Mouse (Mus musculus) hindbrain, embryonic 13.5 days (tissue): Measurements from ENCODE around the gene Gm20388. TPM values are rescaled to one million over a fixed set of nuclear protein-coding genes. Genes with fewer than 3 reads are reported as not detected.
A peak's percentile ranks its signal among the peaks of the same experiment; 100 is the strongest.

Source experiments
- ATAC-seq: fragments of 200-750 bp; cut with Nextera tagmentation; 2 replicates; pipeline ENCODE4 v1.8.0; 2017; ENCODE audit warnings: moderate TSS enrichment; ENCODE audit not compliant: low FRiP score
- H3K27ac ChIP-seq: fragments of 300-500 bp; sonication (generic); 2 replicates; pipeline ENCODE4 v1.5.1; 2015; ENCODE audit warnings: inconsistent platforms, mild to moderate bottlenecking, moderate library complexity
- H3K27me3 ChIP-seq: fragments of 300-500 bp; sonication (generic); 2 replicates; pipeline ENCODE4 v1.6.1; 2015; ENCODE audit warnings: mild to moderate bottlenecking, inconsistent platforms
- H3K36me3 ChIP-seq: fragments of 300-500 bp; sonication (generic); 2 replicates; pipeline ENCODE4 v1.6.1; 2015; ENCODE audit warnings: mild to moderate bottlenecking, inconsistent platforms
- H3K4me1 ChIP-seq: fragments of 300-500 bp; sonication (generic); replicated peaks from 2 replicates; pipeline ENCODE4 v1.6.1; 2015; ENCODE audit warnings: inconsistent platforms
- H3K4me2 ChIP-seq: fragments of 300-500 bp; sonication (generic); 2 replicates; pipeline ENCODE4 v1.6.1; 2015; ENCODE audit warnings: inconsistent platforms, mild to moderate bottlenecking, moderate library complexity
- H3K4me3 ChIP-seq: fragments of 300-500 bp; sonication (generic); 2 replicates; pipeline ENCODE4 v1.5.1; 2015; ENCODE audit warnings: mild to moderate bottlenecking, inconsistent platforms
- H3K9ac ChIP-seq: fragments of 300-500 bp; sonication (generic); 2 replicates; pipeline ENCODE4 v1.6.1; 2015; ENCODE audit warnings: mild to moderate bottlenecking, inconsistent platforms
- H3K9me3 ChIP-seq: fragments of 300-500 bp; sonication (generic); 2 replicates; pipeline ENCODE4 v1.6.1; 2016; ENCODE audit warnings: inconsistent platforms
- WGBS: fragments of 180-500 bp; shearing (Covaris S2); methylation state at CpG from one replicate; pipeline ENCODE4 v1.1.7; 2015; 5-methylcytosine and 5-hydroxymethylcytosine counted together
- polyA plus RNA-seq: library from polyadenylated mRNA; unstranded; fragments of >200 nt; fragmentation: Nextera tagmentation; extraction: Ambion mirVana; gene quantifications from 2 replicates; pipeline ENCODE4 v1.2.1, GENCODE M21; 2015

Gm20388 gene
- polyA plus RNA-seq, 1 experiment from 2014 or later: 1.9 TPM

- WGBS: 91% methylated on average over 9 of the region's 9 CpGs
- H3K4me2 ChIP-seq: no peak overlapping the region
- peaks cover 5% of the 10 kb centered on the region; the same call in 1 of the 2 replicates for H3K36me3 ChIP-seq
- no peaks in the 10 kb centered on the region for H3K4me1 ChIP-seq
- H3K9me3 ChIP-seq: no peaks in the 10 kb centered on the region
- H3K4me3 ChIP-seq: no peak overlapping the region
- H3K27me3 ChIP-seq: no peaks in the 10 kb centered on the region
- no peak overlapping the region for H3K9ac ChIP-seq
- no peak overlapping the region for H3K27ac ChIP-seq
- ATAC-seq: no peak
These were observed 2690.0 kb downstream of the Gm20388 start for GRCm38 (mm10) chr8:122600666-122601065.

DNA sequence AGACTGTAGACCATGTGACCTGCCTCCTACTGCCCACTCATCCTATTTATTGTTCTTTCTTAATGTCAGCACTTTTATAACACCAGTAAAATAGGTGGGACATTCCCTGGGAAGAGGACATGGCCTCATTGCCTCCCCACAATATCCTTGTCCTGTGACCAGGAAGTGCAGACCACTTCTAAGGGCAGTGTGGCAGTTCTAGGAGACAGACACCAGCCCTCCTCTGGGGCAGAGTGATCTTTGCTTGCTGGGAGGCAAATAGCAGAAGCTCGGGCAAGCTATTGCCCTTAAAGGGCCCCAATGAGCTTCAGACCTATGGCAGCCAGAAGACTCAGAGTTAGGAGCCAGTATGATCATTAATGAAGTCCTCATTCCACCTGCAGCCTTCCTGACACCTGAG, 2694.0 kb downstream of the Gm20388 start:
- H3K4me1 ChIP-seq: no peaks in the 10 kb centered on the region
- H3K9me3 ChIP-seq: no peaks in the 10 kb centered on the region
- H3K4me2 ChIP-seq: no peak overlapping the region
- H3K27ac ChIP-seq: no peak overlapping the region
- H3K4me3 ChIP-seq: no peak overlapping the region
- H3K36me3 ChIP-seq: no peaks in the 10 kb centered on the region
- H3K27me3 ChIP-seq: no peaks in the 10 kb centered on the region
- ATAC-seq: no peak
- WGBS: 70% methylated on average over 1 of the region's 1 CpGs
- H3K9ac ChIP-seq: no peak overlapping the region

- no peaks in the 10 kb centered on the region for H3K27me3 ChIP-seq
- H3K9ac ChIP-seq: no peak overlapping the region
- H3K27ac ChIP-seq: no peak overlapping the region
- no peak overlapping the region for H3K4me2 ChIP-seq
- ATAC-seq: no peak
- peaks cover 2% of the 10 kb centered on the region for H3K4me1 ChIP-seq
- H3K4me3 ChIP-seq: no peak overlapping the region
- H3K36me3 ChIP-seq: no peaks in the 10 kb centered on the region
- no peaks in the 10 kb centered on the region for H3K9me3 ChIP-seq
- 83% methylated on average over 4 of the region's 4 CpGs for WGBS
These were observed 2694.7 kb downstream of the Gm20388 start for GRCm38 (mm10) chr8:122605367-122605766.

GRCm38 (mm10) chr8:122606810-122607209, 2696.2 kb downstream of the Gm20388 start:
- peaks cover 11% of the 10 kb centered on the region for H3K4me1 ChIP-seq
- H3K4me2 ChIP-seq: no peak overlapping the region
- H3K4me3 ChIP-seq: no peak overlapping the region
- WGBS: 84% methylated on average over 11 of the region's 12 CpGs
- no peak for ATAC-seq
- no peaks in the 10 kb centered on the region for H3K36me3 ChIP-seq
- H3K9me3 ChIP-seq: no peaks in the 10 kb centered on the region
- H3K27ac ChIP-seq: no peak overlapping the region
- H3K27me3 ChIP-seq: no peaks in the 10 kb centered on the region
- no peak overlapping the region for H3K9ac ChIP-seq

- Histone ChIP-seq H3K4me3 (peak overlapping the region; percentile 77; the same call in 1 of the 2 replicates), H3K27me3 (no peaks in the 10 kb centered on the region), H3K9ac (no peak overlapping the region), H3K36me3 (peaks cover 14% of the 10 kb centered on the region), H3K4me2 (peak overlapping the region; percentile 88), H3K27ac (no peak overlapping the region), H3K4me1 (peaks cover 24% of the 10 kb centered on the region), H3K9me3 (no peaks in the 10 kb centered on the region)
- ATAC-seq: no peak
- WGBS: 64% methylated on average over 4 of the region's 4 CpGs
These were observed 2699.6 kb downstream of the Gm20388 start for GRCm38 (mm10) chr8:122610209-122610608.

DNA sequence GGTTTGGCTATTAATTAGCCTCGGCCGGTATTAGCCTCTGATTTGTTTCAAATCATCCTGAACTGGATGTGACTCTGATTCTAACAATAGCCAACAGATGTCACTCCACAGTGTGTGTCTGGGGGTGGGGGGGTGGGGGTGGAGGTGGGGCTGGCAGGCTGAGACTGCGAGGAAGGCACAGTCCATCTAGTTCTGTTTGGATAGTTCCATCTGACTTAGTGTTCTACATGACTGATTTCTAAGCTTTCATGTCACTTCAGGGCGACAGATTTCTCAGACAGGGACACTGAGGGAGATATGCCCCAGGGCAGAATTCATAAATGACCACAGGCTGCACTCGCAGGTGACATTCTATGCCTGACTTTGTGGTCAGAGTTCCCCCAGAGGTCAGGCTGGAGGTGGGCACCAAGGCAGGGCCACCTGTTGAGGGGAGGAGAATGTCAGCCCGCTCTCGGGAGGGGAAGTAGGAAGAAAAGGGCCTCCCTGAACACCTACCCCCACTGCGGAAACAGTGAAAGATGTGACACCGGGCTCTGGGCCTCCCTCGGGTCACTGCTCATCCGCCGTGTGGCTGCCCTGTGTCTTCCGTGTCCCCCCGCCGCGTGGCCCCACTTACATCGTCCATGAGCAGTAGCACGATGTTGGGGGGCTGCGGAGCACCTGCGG, 2700.1 kb downstream of the Gm20388 start:
- H3K9me3 ChIP-seq: no peaks in the 10 kb centered on the region
- peaks cover 24% of the 10 kb centered on the region for H3K4me1 ChIP-seq
- peak overlapping the region; percentile 77 for H3K4me3 ChIP-seq
- 3% methylated on average over 20 of the region's 20 CpGs for WGBS
- peaks cover 19% of the 10 kb centered on the region for H3K36me3 ChIP-seq
- no peaks in the 10 kb centered on the region for H3K27me3 ChIP-seq
- peak overlapping the region; percentile 80 for H3K27ac ChIP-seq
- peak overlapping the region; percentile 81 for H3K9ac ChIP-seq
- ATAC-seq: 0 out of 2 replicates have a peak, but pooled peaks have one; percentile 3
- H3K4me2 ChIP-seq: peak overlapping the region; percentile 88

DNA sequence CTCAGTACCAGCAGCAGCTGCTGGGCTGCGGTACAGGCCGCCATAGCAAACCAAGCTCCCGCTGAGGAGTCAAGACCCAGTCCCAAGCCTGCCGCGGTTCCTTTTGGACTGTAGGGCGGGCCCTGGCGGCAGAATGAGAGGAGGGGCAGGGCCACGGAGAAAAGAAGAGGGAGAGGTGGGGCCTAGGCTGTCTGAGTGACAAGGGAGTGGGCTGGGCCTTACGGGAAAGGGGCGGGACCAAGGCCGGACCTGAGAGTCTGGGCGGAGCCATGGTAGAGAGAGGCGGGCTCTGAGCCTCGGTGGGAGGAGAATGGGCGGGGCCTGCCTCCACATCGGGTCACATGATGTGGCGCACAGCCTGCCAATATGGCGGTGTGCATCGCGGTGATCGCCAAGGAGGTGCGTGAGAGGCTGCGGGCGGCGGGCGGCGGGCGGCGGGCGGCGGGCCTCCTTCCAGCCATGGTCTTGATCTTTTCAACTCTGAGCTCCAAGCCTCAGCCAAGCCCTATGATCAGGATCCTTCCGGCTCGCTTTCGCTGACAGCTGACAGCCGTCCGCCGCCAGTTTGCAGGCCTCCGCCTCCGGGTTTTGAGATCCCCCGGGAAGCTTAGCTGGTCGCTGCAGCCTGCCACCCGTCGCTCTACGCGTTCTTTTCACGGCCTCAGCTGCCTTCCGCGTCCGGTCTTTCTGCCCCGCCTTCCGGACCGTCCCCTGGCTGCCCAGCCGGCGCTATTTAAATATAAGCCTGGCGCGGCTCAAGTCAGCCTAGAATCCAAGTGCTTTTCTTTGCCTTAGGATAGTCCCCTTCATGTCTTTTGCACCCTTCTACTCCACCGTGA, 2700.9 kb downstream of the Gm20388 start, which contains the start of the genes Galns and Trappc2l:
TSS of gene Galns (minus strand) at position 169 of the 839 bp plus-strand sequence.
TSS of gene Trappc2l (plus strand) at position 346 of the 839 bp plus-strand sequence.
- ATAC-seq: peak; percentile 97
- peak within 1 kb of the TSS; percentile 85 for H3K9ac ChIP-seq
- H3K4me2 ChIP-seq: peak within 1 kb of the TSS; percentile 88
- peaks cover 22% of the 10 kb centered on the region for H3K36me3 ChIP-seq
- H3K27me3 ChIP-seq: no peaks in the 10 kb centered on the region
- H3K9me3 ChIP-seq: no peaks in the 10 kb centered on the region
- H3K4me1 ChIP-seq: peaks cover 24% of the 10 kb centered on the region
- peak within 1 kb of the TSS; percentile 88 for H3K27ac ChIP-seq
- H3K4me3 ChIP-seq: peak within 1 kb of the TSS; percentile 77
- WGBS: under 1% methylated on average over 57 of the region's 57 CpGs

- H3K27ac ChIP-seq: no peak overlapping the region
- peaks cover 31% of the 10 kb centered on the region for H3K4me1 ChIP-seq
- ATAC-seq: no peak
- H3K4me2 ChIP-seq: no peak overlapping the region
- 0 out of 2 replicates have a peak overlapping the region, but pooled peaks have one; percentile 2 for H3K9ac ChIP-seq
- peaks cover 22% of the 10 kb centered on the region for H3K36me3 ChIP-seq
- no peak overlapping the region for H3K4me3 ChIP-seq
- 78% methylated on average over 9 of the region's 9 CpGs for WGBS
- no peaks in the 10 kb centered on the region for H3K9me3 ChIP-seq
- H3K27me3 ChIP-seq: no peaks in the 10 kb centered on the region
These were observed 2705.7 kb downstream of the Gm20388 start for GRCm38 (mm10) chr8:122616181-122616905.

GRCm38 (mm10) chr8:122617947-122618546, 2707.4 kb downstream of the Gm20388 start:
- no peak overlapping the region for H3K4me2 ChIP-seq
- no peak overlapping the region for H3K4me3 ChIP-seq
- ATAC-seq: 0 out of 2 replicates have a peak, but pooled peaks have one; percentile 29
- H3K27me3 ChIP-seq: no peaks in the 10 kb centered on the region
- peak overlapping the region; percentile 2; the same call in 1 of the 2 replicates for H3K9ac ChIP-seq
- H3K9me3 ChIP-seq: no peaks in the 10 kb centered on the region
- peaks cover 18% of the 10 kb centered on the region for H3K4me1 ChIP-seq
- H3K27ac ChIP-seq: peak overlapping the region; percentile 9; the same call in 1 of the 2 replicates
- H3K36me3 ChIP-seq: peaks cover 22% of the 10 kb centered on the region
- 32% methylated on average over 5 of the region's 7 CpGs for WGBS

GRCm38 (mm10) chr8:122618660-122619378, 2708.2 kb downstream of the Gm20388 start:
- no peaks in the 10 kb centered on the region for H3K27me3 ChIP-seq
- peak overlapping the region; percentile 2 for H3K9ac ChIP-seq
- no peak overlapping the region for H3K4me2 ChIP-seq
- H3K4me1 ChIP-seq: peaks cover 19% of the 10 kb centered on the region
- no peak for ATAC-seq
- peaks cover 17% of the 10 kb centered on the region for H3K36me3 ChIP-seq
- WGBS: 72% methylated on average over 6 of the region's 6 CpGs
- H3K9me3 ChIP-seq: no peaks in the 10 kb centered on the region
- no peak overlapping the region for H3K4me3 ChIP-seq
- H3K27ac ChIP-seq: no peak overlapping the region

DNA sequence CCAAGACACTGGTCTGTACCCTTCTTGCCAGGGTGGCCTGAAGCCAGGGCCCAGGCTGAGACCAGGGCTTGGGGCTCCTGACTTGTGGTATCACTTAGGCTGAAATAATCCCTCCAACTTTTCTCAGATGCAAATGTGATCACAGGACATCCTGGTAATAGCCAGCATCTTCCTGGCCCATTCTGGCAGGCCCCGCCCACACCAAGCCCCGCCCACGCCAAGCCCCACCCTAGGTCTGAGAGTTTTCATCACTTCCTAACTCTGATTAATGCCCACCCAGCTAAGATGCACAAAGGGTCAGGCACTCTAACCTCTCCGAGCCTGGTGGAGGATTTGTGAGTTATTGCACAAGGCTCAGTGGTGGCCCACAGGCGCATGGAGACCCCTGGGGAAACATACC, 2709.8 kb downstream of the Gm20388 start:
- no peak for ATAC-seq
- 54% methylated on average over 5 of the region's 5 CpGs for WGBS
- Histone ChIP-seq H3K4me2 (no peak overlapping the region), H3K4me1 (peaks cover 26% of the 10 kb centered on the region), H3K27ac (no peak overlapping the region), H3K9me3 (no peaks in the 10 kb centered on the region), H3K27me3 (no peaks in the 10 kb centered on the region), H3K4me3 (no peak overlapping the region), H3K9ac (no peak overlapping the region), H3K36me3 (peaks cover 6% of the 10 kb centered on the region)
